Mouse (Mus musculus) testis, adult 2 months (tissue): ENCODE measurements around the gene Bckdk. TPM values are rescaled to one million over a fixed set of nuclear protein-coding genes. Genes with fewer than 3 reads are reported as not detected.
A peak's percentile ranks its signal among the peaks of the same experiment; 100 is the strongest.

ENCODE experiments used
- H3K27ac ChIP-seq: fragments of 200-500 bp; 2 replicates; pipeline ENCODE4 v1.5.1; 2012; ENCODE audit warnings: low read depth, low read length; ENCODE audit not compliant: control insufficient read depth, insufficient read depth
- H3K27me3 ChIP-seq: fragments of 200-500 bp; 2 replicates; pipeline ENCODE4 v1.6.1; 2012; ENCODE audit warnings: mild to moderate bottlenecking, low read length, moderate library complexity; ENCODE audit not compliant: control insufficient read depth, insufficient read depth
- H3K36me3 ChIP-seq: fragments of 200-500 bp; 2 replicates; pipeline ENCODE4 v1.6.1; 2012; ENCODE audit warnings: mild to moderate bottlenecking, low read length; ENCODE audit not compliant: control insufficient read depth, insufficient read depth
- H3K4me1 ChIP-seq: fragments of 200-500 bp; 2 replicates; pipeline ENCODE4 v1.6.1; 2012; ENCODE audit warnings: low read length; ENCODE audit not compliant: control insufficient read depth, insufficient read depth
- H3K4me3 ChIP-seq: fragments of 200-500 bp; 2 replicates; pipeline ENCODE4 v1.5.1; 2012; ENCODE audit warnings: low read depth, mild to moderate bottlenecking, low read length, moderate library complexity, mixed read lengths; ENCODE audit not compliant: control insufficient read depth
- CTCF ChIP-seq: fragments of 200-500 bp; IDR thresholded peaks from 2 replicates; pipeline ENCODE4 v1.5.1; 2012; ENCODE audit warnings: low read depth, mild to moderate bottlenecking, inconsistent platforms, low read length, moderate library complexity; ENCODE audit not compliant: control insufficient read depth, insufficient read depth, insufficient replicate concordance
- POLR2A ChIP-seq: fragments of 200-500 bp; IDR thresholded peaks from 2 replicates; pipeline ENCODE4 v1.6.1; 2012; ENCODE audit warnings: low read depth, mild to moderate bottlenecking, inconsistent platforms, low read length, moderate library complexity; ENCODE audit not compliant: control insufficient read depth
- polyA plus RNA-seq: library from polyadenylated mRNA; depleted of rRNA; stranded (reverse); fragments of >200 nt; gene quantifications from 2 replicates; pipeline ENCODE4 v1.2.3, GENCODE M21; 2012

The Bckdk gene
- polyA plus RNA-seq, 1 experiment, result 7.9 TPM

- H3K27me3 ChIP-seq, result no peaks in the 10 kb centered on the region
- peaks cover 2% of the 10 kb centered on the region for H3K36me3 ChIP-seq
- no peak overlapping the region for H3K4me3 ChIP-seq
- H3K27ac ChIP-seq, result no peak overlapping the region
- H3K4me1 ChIP-seq, result peaks cover 19% of the 10 kb centered on the region
- no peak for TF ChIP-seq CTCF
- no peak for TF ChIP-seq POLR2A
Measured at GRCm38 (mm10) chr7:127926066-127926465, 22.2 kb downstream of the Bckdk start.

- H3K27ac ChIP-seq, result no peak overlapping the region
- peaks cover 2% of the 10 kb centered on the region for H3K36me3 ChIP-seq
- H3K4me1 ChIP-seq, result peaks cover 19% of the 10 kb centered on the region
- no peak for TF ChIP-seq POLR2A
- TF ChIP-seq CTCF, result no peak
- no peaks in the 10 kb centered on the region for H3K27me3 ChIP-seq
- H3K4me3 ChIP-seq, result no peak overlapping the region
Measured at GRCm38 (mm10) chr7:127926846-127927245, 23.0 kb downstream of the Bckdk start.

GRCm38 (mm10) chr7:127927726-127928125 is 23.8 kb downstream of the Bckdk start:
- TF ChIP-seq CTCF, result no peak
- no peak for TF ChIP-seq POLR2A
- H3K4me1 ChIP-seq, result peaks cover 19% of the 10 kb centered on the region
- no peak overlapping the region for H3K4me3 ChIP-seq
- H3K36me3 ChIP-seq, result peaks cover 2% of the 10 kb centered on the region
- no peaks in the 10 kb centered on the region for H3K27me3 ChIP-seq
- no peak overlapping the region for H3K27ac ChIP-seq

- peaks cover 18% of the 10 kb centered on the region for H3K4me1 ChIP-seq
- H3K27ac ChIP-seq, result no peak overlapping the region
- no peaks in the 10 kb centered on the region for H3K27me3 ChIP-seq
- TF ChIP-seq CTCF, result no peak
- TF ChIP-seq POLR2A, result no peak
- peaks cover 2% of the 10 kb centered on the region for H3K36me3 ChIP-seq
- no peak overlapping the region for H3K4me3 ChIP-seq
Measured at GRCm38 (mm10) chr7:127928596-127928995, 24.7 kb downstream of the Bckdk start.

- Histone ChIP-seq H3K4me1 (peaks cover 14% of the 10 kb centered on the region), H3K4me3 (peak within 1 kb of the TSS; percentile 4; the same call in 1 of the 2 replicates), H3K27ac (no peak within 1 kb of the TSS), H3K36me3 (peaks cover 2% of the 10 kb centered on the region; the same call in 1 of the 2 replicates), H3K27me3 (no peaks in the 10 kb centered on the region)
- TF ChIP-seq POLR2A (no peak), CTCF (no peak)
Measured at GRCm38 (mm10) chr7:127929923-127930322, 26.0 kb downstream of the Bckdk start, which contains the start of gene Prss8. Gene Prss8 (minus strand): TSS chr7:127930104.

- H3K27ac ChIP-seq, result no peak overlapping the region
Measured at GRCm38 (mm10) chr7:127930636-127931035, 26.8 kb downstream of the Bckdk start.

GRCm38 (mm10) chr7:127931351-127932135 is 27.7 kb downstream of the Bckdk start:
- Histone ChIP-seq H3K4me3 (no peak overlapping the region), H3K27me3 (no peaks in the 10 kb centered on the region), H3K36me3 (no peaks in the 10 kb centered on the region), H3K4me1 (peaks cover 25% of the 10 kb centered on the region), H3K27ac (no peak overlapping the region)
- no peak for TF ChIP-seq CTCF
- no peak for TF ChIP-seq POLR2A

More at GRCm38 (mm10) chr7:127930636-127931035, 26.8 kb downstream of the Bckdk start:
- Histone ChIP-seq H3K4me3 (no peak overlapping the region), H3K36me3 (peaks cover 2% of the 10 kb centered on the region; the same call in 1 of the 2 replicates), H3K4me1 (peaks cover 18% of the 10 kb centered on the region), H3K27me3 (no peaks in the 10 kb centered on the region)
- TF ChIP-seq CTCF (no peak), POLR2A (no peak)
